Mouse (Mus musculus): ENCODE data around the gene Got1. TPM values are rescaled to one million over a fixed set of nuclear protein-coding genes. Genes with fewer than 3 reads are reported as not detected.

Got1 gene
- total RNA-seq, 4 experiments from 2014 or later: 346 to 399 (median 369) TPM

Other genes starting within 250 kb of the Got1 start
- gene Hpse2, start 136.2 kb downstream of the Got1 start, total RNA-seq (2022): under 1 TPM; 0.18 to 0.41 (median 0.24) TPM
- gene Cnnm1, start 84.2 kb downstream of the Got1 start, total RNA-seq (2022): 100 to 1,000 TPM in 3 of 4 experiments, 10 to 100 TPM in 1; 94.0 to 124 (median 105) TPM
- gene Nkx2-3, start 87.7 kb upstream of the Got1 start, total RNA-seq (2022): not detected
- 10 to 100 TPM; 45.9 to 51.6 (median 48.9) TPM for gene Slc25a28, start 150.3 kb upstream of the Got1 start, total RNA-seq (2022)
- 10 to 100 TPM; 16.6 to 22.6 (median 19.3) TPM for gene Entpd7, start 165.1 kb upstream of the Got1 start, total RNA-seq (2022)
- 1 to 10 TPM; 5.8 to 8.2 (median 7.7) TPM for gene Cutc, start 228.4 kb upstream of the Got1 start, total RNA-seq (2022)
- 10 to 100 TPM; 13.6 to 24.6 (median 14.7) TPM for gene Cox15, start 228.4 kb upstream of the Got1 start, total RNA-seq (2022)

All from layer of hippocampus, adult 8-10 months (tissue).